Mouse (Mus musculus): Measurements from ENCODE around the gene Olfr1390. TPM values are rescaled to one million over a fixed set of nuclear protein-coding genes. Genes with fewer than 3 reads are reported as not detected.

Olfr1390 gene
- polyA plus RNA-seq (2012; rRNA removed) = not detected in 2 replicates

GRCm38 (mm10) chr11:49334888-49335287, at the start of gene Olfr1390:
TSS of gene Olfr1390 (plus strand) at chr11:49335188.

GRCm38 (mm10) chr11:49304441-49304840, 30.5 kb upstream of the Olfr1390 start, which contains the start of gene Olfr10:
TSS of gene Olfr10 (plus strand) at chr11:49304741.

GRCm38 (mm10) chr11:49322442-49322841, 12.5 kb upstream of the Olfr1390 start, which contains the start of gene Olfr1391:
TSS of gene Olfr1391 (plus strand) at chr11:49322742.

Other genes starting within 250 kb of the Olfr1390 start
- not detected in 2 replicates for gene Olfr1396, start 220.3 kb upstream of the Olfr1390 start, polyA plus RNA-seq (2012; rRNA removed)
- gene Olfr1395, start 192.9 kb upstream of the Olfr1390 start, polyA plus RNA-seq (2012; rRNA removed) = not detected in 2 replicates
- gene Olfr1394, start 180.8 kb upstream of the Olfr1390 start, polyA plus RNA-seq (2012; rRNA removed) = not detected in 2 replicates
- 0.21 and 0.44 TPM in 2 replicates for gene Btnl9, start 148.0 kb upstream of the Olfr1390 start, polyA plus RNA-seq (2012; rRNA removed)
- 34.9 and 45.0 TPM in 2 replicates for gene Zfp62, start 131.9 kb upstream of the Olfr1390 start, polyA plus RNA-seq (2012; rRNA removed)
- gene Mgat1, start 91.0 kb upstream of the Olfr1390 start, polyA plus RNA-seq (2012; rRNA removed) = 43.1 and 45.5 TPM in 2 replicates
- 0.06 and 0.17 TPM in 2 replicates for gene Olfr1393, start 56.9 kb upstream of the Olfr1390 start, polyA plus RNA-seq (2012; rRNA removed)
- 0.05 and 0.20 TPM in 2 replicates for gene Olfr1392, start 49.9 kb upstream of the Olfr1390 start, polyA plus RNA-seq (2012; rRNA removed)
- not detected in 2 replicates for gene Olfr10, start 30.4 kb upstream of the Olfr1390 start, polyA plus RNA-seq (2012; rRNA removed)
- not detected in 2 replicates for gene Olfr1391, start 12.4 kb upstream of the Olfr1390 start, polyA plus RNA-seq (2012; rRNA removed)
- gene Olfr1389, start 87.9 kb downstream of the Olfr1390 start, polyA plus RNA-seq (2012; rRNA removed) = not detected in 2 replicates
- 0.09 and 0.13 TPM in 2 replicates for gene Olfr1388, start 101.4 kb downstream of the Olfr1390 start, polyA plus RNA-seq (2012; rRNA removed)
- not detected in 2 replicates for gene Olfr1387, start 120.2 kb downstream of the Olfr1390 start, polyA plus RNA-seq (2012; rRNA removed)
- not detected in 2 replicates for gene Olfr1386, start 129.9 kb downstream of the Olfr1390 start, polyA plus RNA-seq (2012; rRNA removed)
- gene Olfr1385, start 153.9 kb downstream of the Olfr1390 start, polyA plus RNA-seq (2012; rRNA removed) = not detected in 2 replicates
- gene Olfr1384, start 171.5 kb downstream of the Olfr1390 start, polyA plus RNA-seq (2012; rRNA removed) = not detected in 2 replicates
- gene Olfr1383, start 184.5 kb downstream of the Olfr1390 start, polyA plus RNA-seq (2012; rRNA removed) = not detected in 2 replicates
- not detected in 2 replicates for gene Olfr1382, start 193.1 kb downstream of the Olfr1390 start, polyA plus RNA-seq (2012; rRNA removed)
- gene Olfr1381, start 208.3 kb downstream of the Olfr1390 start, polyA plus RNA-seq (2012; rRNA removed) = not detected in 2 replicates
- gene Olfr1380, start 221.7 kb downstream of the Olfr1390 start, polyA plus RNA-seq (2012; rRNA removed) = not detected in 2 replicates